In the genomic region with DNA sequence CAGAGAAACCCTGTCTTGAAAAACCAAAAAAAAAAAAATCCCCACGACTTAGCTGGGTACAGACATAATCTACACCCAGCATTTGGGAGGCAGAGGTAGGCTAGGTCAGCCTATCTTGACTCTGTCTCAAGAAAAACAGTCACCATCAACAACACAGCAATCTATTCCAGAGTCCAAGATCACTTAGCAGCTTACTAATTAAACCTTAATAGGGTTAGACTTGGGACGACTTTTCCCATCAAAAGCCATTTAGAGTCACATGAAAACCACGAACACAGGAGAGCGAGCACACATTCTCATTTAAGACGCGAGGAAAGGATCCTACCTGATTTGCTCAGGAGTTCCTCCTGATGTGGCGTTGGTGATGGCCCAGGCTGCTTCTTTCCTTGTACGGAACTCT, we compare ENCODE assay signal across 32 mouse cellular contexts.
"Had no signal": no experiment of that assay in that cellular context is flagged by ENCODE, and none has a peak within 500 bp of the region (broad histone marks: within the 10 kb centered on the region; RNA-seq: fewer than 3 reads in every experiment).

No protein-coding gene starts in this region.

- H3K9me3 ChIP-seq: limb, embryonic 10.5 days; limb, embryonic 12.5 days; limb, embryonic 13.5 days; limb, embryonic 15.5 days; liver, embryonic 12.5 days; liver, embryonic 13.5 days; liver, embryonic 15.5 days; lung, embryonic 15.5 days; megakaryocyte, embryonic 14.5 days; midbrain, embryonic 10.5 days; midbrain, embryonic 12.5 days; midbrain, embryonic 13.5 days; midbrain, embryonic 15.5 days; neural tube, embryonic 12.5 days had no signal

- H3K27ac ChIP-seq: limb, embryonic 10.5 days; limb, embryonic 12.5 days; limb, embryonic 13.5 days; limb, embryonic 15.5 days; liver, embryonic 12.5 days; liver, embryonic 13.5 days; liver, embryonic 14.5 days; liver, embryonic 15.5 days; lung, embryonic 15.5 days; macrophage; midbrain, embryonic 10.5 days; midbrain, embryonic 12.5 days; midbrain, embryonic 13.5 days; midbrain, embryonic 15.5 days; neural tube, embryonic 12.5 days had no signal

- ATAC-seq: liver, embryonic 12.5 days; liver, postnatal 0 days; lung, postnatal 0 days; midbrain, embryonic 13.5 days; midbrain, embryonic 15.5 days; midbrain, embryonic 16.5 days had no signal

- H3K9ac ChIP-seq: limb, embryonic 12.5 days; limb, embryonic 13.5 days; limb, embryonic 15.5 days; liver, embryonic 12.5 days; liver, embryonic 13.5 days; liver, embryonic 14.5 days; liver, embryonic 15.5 days; liver, postnatal 0 days; lung, embryonic 14.5 days; lung, embryonic 15.5 days; midbrain, embryonic 12.5 days; midbrain, embryonic 13.5 days; midbrain, embryonic 15.5 days; neural tube, embryonic 12.5 days had no signal

- H3K4me1 ChIP-seq: limb, embryonic 10.5 days; limb, embryonic 12.5 days; limb, embryonic 13.5 days; limb, embryonic 15.5 days; liver, embryonic 12.5 days; liver, embryonic 13.5 days; liver, embryonic 15.5 days; lung, embryonic 15.5 days; midbrain, embryonic 10.5 days; midbrain, embryonic 12.5 days; midbrain, embryonic 13.5 days; midbrain, embryonic 15.5 days; neural tube, embryonic 12.5 days had no signal

- H3K4me2 ChIP-seq: limb, embryonic 12.5 days; limb, embryonic 13.5 days; limb, embryonic 15.5 days; liver, embryonic 11.5 days; liver, embryonic 12.5 days; liver, embryonic 13.5 days; liver, embryonic 15.5 days; lung, embryonic 14.5 days; lung, embryonic 15.5 days; midbrain, embryonic 11.5 days; midbrain, embryonic 12.5 days; midbrain, embryonic 13.5 days; midbrain, embryonic 15.5 days; neural tube, embryonic 12.5 days had no signal

- DNase-seq: left cerebral cortex, postnatal 4 days; liver; liver, embryonic 13.5 days; liver, postnatal 0 days; lung, adult 18-20 months; lung, adult 2 months; lung, embryonic 14.5 days; lung, postnatal 10 days; lung, postnatal 14 days; lung, postnatal 36 days; lung, postnatal 4 days; midbrain, embryonic 14.5 days had no signal

- H3K27me3 ChIP-seq: limb, embryonic 12.5 days; limb, embryonic 13.5 days; limb, embryonic 15.5 days; liver, embryonic 12.5 days; liver, embryonic 13.5 days; liver, embryonic 15.5 days; lung, embryonic 15.5 days; megakaryocyte, embryonic 14.5 days; midbrain, embryonic 12.5 days; midbrain, embryonic 13.5 days; midbrain, embryonic 15.5 days; neural tube, embryonic 12.5 days had no signal

- H3K4me3 ChIP-seq: limb, embryonic 10.5 days; limb, embryonic 12.5 days; limb, embryonic 13.5 days; limb, embryonic 15.5 days; liver, embryonic 12.5 days; liver, embryonic 13.5 days; liver, embryonic 15.5 days; lung, embryonic 15.5 days; megakaryocyte, embryonic 14.5 days; midbrain, embryonic 10.5 days; midbrain, embryonic 12.5 days; midbrain, embryonic 13.5 days; midbrain, embryonic 15.5 days; myocyte; neural tube, embryonic 12.5 days had no signal
